Mouse (Mus musculus) forebrain, embryonic 12.5 days (tissue): Measurements from ENCODE around the gene Syn3. TPM values are rescaled to one million over a fixed set of nuclear protein-coding genes. Genes with fewer than 3 reads are reported as not detected.

Experiments
- ATAC-seq: fragments of 200-750 bp; cut with Nextera tagmentation; 2 replicates; pipeline ENCODE4 v1.8.0; 2017; ENCODE audit warnings: moderate TSS enrichment; ENCODE audit not compliant: low FRiP score
- H3K27ac ChIP-seq: fragments of 300-500 bp; sonication (generic); 2 replicates; pipeline ENCODE4 v1.5.1; 2016; ENCODE audit warnings: mild to moderate bottlenecking
- H3K27me3 ChIP-seq: fragments of 300-500 bp; sonication (generic); 2 replicates; pipeline ENCODE4 v1.6.1; 2016; ENCODE audit warnings: mild to moderate bottlenecking
- H3K36me3 ChIP-seq: fragments of 300-500 bp; sonication (generic); replicated peaks from 2 replicates; pipeline ENCODE4 v1.6.1; 2016; ENCODE audit warnings: mild to moderate bottlenecking
- H3K4me1 ChIP-seq: fragments of 300-500 bp; sonication (generic); 2 replicates; pipeline ENCODE4 v1.6.1; 2016
- H3K4me2 ChIP-seq: fragments of 300-500 bp; sonication (generic); 2 replicates; pipeline ENCODE4 v1.6.1; 2016; ENCODE audit warnings: mild to moderate bottlenecking, moderate library complexity
- H3K4me3 ChIP-seq: fragments of 300-500 bp; sonication (generic); replicated peaks from 2 replicates; pipeline ENCODE4 v1.5.1; 2016; ENCODE audit warnings: mild to moderate bottlenecking
- H3K9ac ChIP-seq: fragments of 300-500 bp; sonication (generic); 2 replicates; pipeline ENCODE4 v1.6.1; 2016; ENCODE audit warnings: mild to moderate bottlenecking
- H3K9me3 ChIP-seq: fragments of 300-500 bp; sonication (generic); 2 replicates; pipeline ENCODE4 v1.6.1; 2016
- WGBS: fragments of 180-500 bp; shearing (Covaris S2); methylation state at CpG from one replicate; pipeline ENCODE4 v1.1.7; 2016; 5-methylcytosine and 5-hydroxymethylcytosine counted together
- polyA plus RNA-seq: library from polyadenylated mRNA; unstranded; fragments of >200 nt; fragmentation: Nextera tagmentation; extraction: Ambion mirVana; gene quantifications from 2 replicates; pipeline ENCODE4 v1.2.1, GENCODE M21; 2016

The Syn3 gene
- polyA plus RNA-seq, 1 experiment from 2014 or later: 9.2 TPM

DNA sequence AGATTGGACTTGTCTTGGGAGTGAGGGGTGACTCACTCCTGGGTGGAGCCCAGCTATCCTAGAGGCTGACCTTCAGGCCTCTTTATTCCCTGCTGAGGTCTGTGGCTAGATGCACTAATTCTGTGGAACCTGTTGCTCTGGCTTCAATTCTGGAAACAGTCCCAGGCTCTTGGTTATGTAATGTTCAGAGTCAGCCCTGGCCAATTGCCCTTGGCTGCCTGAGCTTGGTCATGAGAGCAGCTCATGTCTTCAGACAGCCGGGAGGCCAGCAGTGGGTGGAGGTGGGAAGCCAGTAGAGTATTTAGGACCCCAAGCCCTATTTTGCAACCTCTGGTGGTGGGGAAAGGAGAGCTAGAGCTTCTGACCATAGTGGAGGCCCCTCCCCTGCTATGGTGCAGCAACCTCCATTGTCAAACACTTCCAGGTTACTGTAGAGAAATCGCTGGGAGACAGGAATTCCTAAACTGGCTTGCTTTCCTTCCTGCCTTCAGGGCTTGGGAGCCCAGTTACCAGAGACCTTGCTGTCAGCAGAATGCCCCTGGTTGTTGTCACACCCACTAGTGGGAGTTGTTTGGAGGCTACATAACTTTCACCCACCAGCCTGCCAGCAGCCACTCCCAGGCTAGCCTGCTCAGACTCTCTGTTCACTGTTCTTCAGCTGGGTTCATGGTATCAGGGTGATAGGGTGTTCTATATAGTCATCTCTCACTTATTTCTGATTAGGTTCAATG, 158.9 kb downstream of the Syn3 start:
- Histone ChIP-seq H3K9ac (no peak overlapping the region), H3K9me3 (no peaks in the 10 kb centered on the region), H3K27ac (no peak overlapping the region), H3K27me3 (no peaks in the 10 kb centered on the region), H3K4me2 (no peak overlapping the region), H3K4me1 (peaks cover 23% of the 10 kb centered on the region), H3K36me3 (0 out of 2 replicates have a peak, but pooled peaks cover 4% of the 10 kb centered on the region), H3K4me3 (no peak overlapping the region)
- no peak for ATAC-seq
- WGBS: 81% methylated on average over 2 of the region's 2 CpGs

- WGBS: 89% methylated on average over 4 of the region's 4 CpGs
- Histone ChIP-seq H3K36me3 (0 out of 2 replicates have a peak, but pooled peaks cover 4% of the 10 kb centered on the region), H3K9me3 (no peaks in the 10 kb centered on the region), H3K4me2 (no peak overlapping the region), H3K27ac (no peak overlapping the region), H3K27me3 (no peaks in the 10 kb centered on the region), H3K9ac (no peak overlapping the region), H3K4me1 (peaks cover 23% of the 10 kb centered on the region), H3K4me3 (no peak overlapping the region)
- no peak for ATAC-seq
Measured at GRCm38 (mm10) chr10:86339121-86339520, 159.6 kb downstream of the Syn3 start.

DNA sequence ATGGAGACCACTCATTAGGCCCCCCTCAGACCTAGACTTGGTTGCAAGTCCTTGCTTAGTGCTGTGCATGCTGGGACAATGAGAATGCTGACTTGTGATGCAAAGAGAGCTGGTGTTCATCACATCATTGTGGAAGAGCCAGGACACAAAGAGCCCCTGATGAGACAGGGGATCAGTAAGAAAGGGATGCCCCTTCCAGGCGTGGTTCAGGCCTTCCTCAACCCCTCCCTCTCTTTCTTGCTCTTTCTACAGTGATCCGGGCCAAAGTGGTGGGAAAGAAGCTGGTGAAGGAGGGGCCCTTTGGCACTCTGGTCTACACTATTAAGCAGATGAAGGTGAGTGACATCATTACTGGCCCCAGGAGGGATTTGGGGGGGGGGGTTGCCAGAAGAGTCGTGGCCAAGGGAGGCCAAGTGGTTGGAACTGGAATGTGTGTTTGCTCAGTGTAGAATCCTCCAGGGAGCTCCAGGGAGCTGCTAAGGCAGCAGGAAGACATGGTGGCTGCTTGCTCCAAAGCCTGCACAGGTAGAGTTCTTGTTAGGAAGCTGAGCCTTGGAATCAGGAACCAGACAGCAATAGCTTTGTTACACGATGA, 160.5 kb downstream of the Syn3 start:
- Histone ChIP-seq H3K4me2 (no peak overlapping the region), H3K4me3 (no peak overlapping the region), H3K27me3 (no peaks in the 10 kb centered on the region), H3K4me1 (peaks cover 23% of the 10 kb centered on the region), H3K9ac (no peak overlapping the region), H3K27ac (no peak overlapping the region), H3K36me3 (no peaks in the 10 kb centered on the region), H3K9me3 (no peaks in the 10 kb centered on the region)
- no peak for ATAC-seq
- WGBS: 38% methylated on average over 4 of the region's 4 CpGs

GRCm38 (mm10) chr10:86337239-86337638, 161.5 kb downstream of the Syn3 start:
- Histone ChIP-seq H3K4me3 (no peak overlapping the region), H3K4me2 (no peak overlapping the region), H3K4me1 (peaks cover 15% of the 10 kb centered on the region), H3K36me3 (no peaks in the 10 kb centered on the region), H3K9ac (no peak overlapping the region), H3K27ac (no peak overlapping the region), H3K27me3 (no peaks in the 10 kb centered on the region), H3K9me3 (no peaks in the 10 kb centered on the region)
- no peak for ATAC-seq
- 39% methylated on average over 3 of the region's 3 CpGs for WGBS

DNA sequence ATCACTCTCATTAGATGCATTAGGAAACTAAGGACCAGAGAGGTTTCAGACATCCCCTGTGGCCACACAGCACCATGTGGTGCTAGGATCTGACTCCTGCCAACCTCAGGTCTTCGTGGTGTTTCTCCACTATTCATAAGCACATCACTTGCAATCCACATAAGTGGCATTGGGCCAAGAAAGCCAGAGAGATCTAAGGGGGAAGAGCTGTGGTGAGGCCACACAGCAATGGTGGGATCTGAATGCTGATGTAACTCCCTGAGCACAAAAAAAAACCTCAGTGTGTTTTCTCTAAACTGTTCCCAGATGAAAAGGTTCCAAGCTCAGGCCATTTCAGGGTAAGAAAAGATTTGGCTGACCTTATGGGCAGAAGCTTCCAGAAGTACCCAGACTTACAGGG, 162.2 kb downstream of the Syn3 start:
- no peak for ATAC-seq
- Histone ChIP-seq H3K36me3 (no peaks in the 10 kb centered on the region), H3K9me3 (no peaks in the 10 kb centered on the region), H3K4me2 (no peak overlapping the region), H3K9ac (no peak overlapping the region), H3K4me3 (no peak overlapping the region), H3K27me3 (no peaks in the 10 kb centered on the region), H3K4me1 (peaks cover 8% of the 10 kb centered on the region), H3K27ac (no peak overlapping the region)
- 73% methylated on average over 1 of the region's 1 CpGs for WGBS

- H3K4me3 ChIP-seq: no peak overlapping the region
Measured at GRCm38 (mm10) chr10:86334581-86334980, 164.1 kb downstream of the Syn3 start.

GRCm38 (mm10) chr10:86332942-86333341, 165.8 kb downstream of the Syn3 start:
- no peak overlapping the region for H3K9ac ChIP-seq
- H3K27me3 ChIP-seq: no peaks in the 10 kb centered on the region
- WGBS: 85% methylated on average over 3 of the region's 3 CpGs
- H3K4me2 ChIP-seq: no peak overlapping the region
- no peaks in the 10 kb centered on the region for H3K36me3 ChIP-seq
- no peak overlapping the region for H3K4me3 ChIP-seq
- no peak overlapping the region for H3K27ac ChIP-seq
- ATAC-seq: no peak
- 0 out of 2 replicates have a peak, but pooled peaks cover 1% of the 10 kb centered on the region for H3K4me1 ChIP-seq
- no peaks in the 10 kb centered on the region for H3K9me3 ChIP-seq

More at GRCm38 (mm10) chr10:86334581-86334980, 164.1 kb downstream of the Syn3 start:
- no peak overlapping the region for H3K4me2 ChIP-seq
- H3K27ac ChIP-seq: no peak overlapping the region
- 0 out of 2 replicates have a peak, but pooled peaks cover 6% of the 10 kb centered on the region for H3K4me1 ChIP-seq
- no peaks in the 10 kb centered on the region for H3K27me3 ChIP-seq
- no peak overlapping the region for H3K9ac ChIP-seq
- WGBS: 58% methylated on average over 8 of the region's 8 CpGs
- no peaks in the 10 kb centered on the region for H3K36me3 ChIP-seq
- ATAC-seq: no peak
- no peaks in the 10 kb centered on the region for H3K9me3 ChIP-seq

- no peaks in the 10 kb centered on the region for H3K4me1 ChIP-seq
Measured at GRCm38 (mm10) chr10:86331681-86332281, 166.9 kb downstream of the Syn3 start.

DNA sequence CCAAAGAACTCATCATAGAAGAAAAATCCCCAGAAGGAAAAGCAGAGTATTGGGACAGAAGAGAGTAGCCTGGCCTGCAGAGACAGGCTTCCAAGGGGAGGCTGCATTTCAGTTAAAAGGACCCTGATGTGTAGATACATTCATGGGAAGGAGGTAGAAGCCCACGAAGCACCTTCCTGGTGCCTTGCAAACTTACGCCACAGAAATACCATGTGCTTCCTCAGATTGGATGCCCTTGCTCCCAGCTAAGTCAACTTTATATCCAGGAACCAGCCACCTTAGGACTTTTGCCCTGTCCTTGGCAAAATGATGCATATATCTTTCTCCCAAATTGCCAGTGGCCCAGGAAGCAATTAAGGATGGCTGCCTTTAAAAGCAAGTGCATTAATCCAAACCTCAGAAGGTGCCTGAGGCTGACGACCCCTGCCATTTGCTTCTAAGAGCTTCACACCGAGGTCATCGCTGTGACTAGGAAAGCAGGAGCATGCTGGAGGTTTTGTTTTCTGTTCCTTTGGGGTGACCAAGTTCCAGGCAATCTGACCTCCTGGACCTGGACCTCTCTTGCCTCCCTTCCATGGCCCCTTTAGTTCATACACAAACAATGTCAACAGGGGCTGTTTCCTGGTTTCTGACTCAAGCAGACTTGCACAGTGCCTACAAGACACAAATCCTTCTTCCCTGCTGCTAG, 167.6 kb downstream of the Syn3 start:
- H3K4me3 ChIP-seq: no peak overlapping the region
- H3K36me3 ChIP-seq: no peaks in the 10 kb centered on the region
- H3K4me1 ChIP-seq: no peaks in the 10 kb centered on the region
- ATAC-seq: no peak
- no peak overlapping the region for H3K27ac ChIP-seq
- H3K9ac ChIP-seq: no peak overlapping the region
- WGBS: 72% methylated on average over 5 of the region's 5 CpGs
- no peak overlapping the region for H3K4me2 ChIP-seq
- H3K9me3 ChIP-seq: no peaks in the 10 kb centered on the region
- H3K27me3 ChIP-seq: no peaks in the 10 kb centered on the region

More at GRCm38 (mm10) chr10:86331681-86332281, 166.9 kb downstream of the Syn3 start:
- Histone ChIP-seq H3K9me3 (no peaks in the 10 kb centered on the region), H3K9ac (no peak overlapping the region), H3K4me3 (no peak overlapping the region), H3K36me3 (no peaks in the 10 kb centered on the region), H3K27me3 (no peaks in the 10 kb centered on the region), H3K4me2 (no peak overlapping the region), H3K27ac (no peak overlapping the region)
- ATAC-seq: no peak
- WGBS: 72% methylated on average over 7 of the region's 7 CpGs

GRCm38 (mm10) chr10:86329241-86329882, 169.3 kb downstream of the Syn3 start:
- no peak overlapping the region for H3K27ac ChIP-seq
- no peak overlapping the region for H3K4me2 ChIP-seq
- H3K27me3 ChIP-seq: no peaks in the 10 kb centered on the region
- H3K36me3 ChIP-seq: no peaks in the 10 kb centered on the region
- H3K4me1 ChIP-seq: no peaks in the 10 kb centered on the region
- H3K9ac ChIP-seq: no peak overlapping the region
- H3K4me3 ChIP-seq: no peak overlapping the region
- WGBS: 93% methylated on average over 8 of the region's 8 CpGs
- H3K9me3 ChIP-seq: no peaks in the 10 kb centered on the region
- no peak for ATAC-seq

- no peaks in the 10 kb centered on the region for H3K36me3 ChIP-seq
- no peaks in the 10 kb centered on the region for H3K9me3 ChIP-seq
- H3K4me3 ChIP-seq: no peak overlapping the region
- WGBS: 76% methylated on average over 2 of the region's 2 CpGs
- no peak for ATAC-seq
- H3K27me3 ChIP-seq: no peaks in the 10 kb centered on the region
- no peak overlapping the region for H3K9ac ChIP-seq
- H3K4me2 ChIP-seq: no peak overlapping the region
- no peaks in the 10 kb centered on the region for H3K4me1 ChIP-seq
- no peak overlapping the region for H3K27ac ChIP-seq
Measured at GRCm38 (mm10) chr10:86328691-86329090, 170.0 kb downstream of the Syn3 start.

DNA sequence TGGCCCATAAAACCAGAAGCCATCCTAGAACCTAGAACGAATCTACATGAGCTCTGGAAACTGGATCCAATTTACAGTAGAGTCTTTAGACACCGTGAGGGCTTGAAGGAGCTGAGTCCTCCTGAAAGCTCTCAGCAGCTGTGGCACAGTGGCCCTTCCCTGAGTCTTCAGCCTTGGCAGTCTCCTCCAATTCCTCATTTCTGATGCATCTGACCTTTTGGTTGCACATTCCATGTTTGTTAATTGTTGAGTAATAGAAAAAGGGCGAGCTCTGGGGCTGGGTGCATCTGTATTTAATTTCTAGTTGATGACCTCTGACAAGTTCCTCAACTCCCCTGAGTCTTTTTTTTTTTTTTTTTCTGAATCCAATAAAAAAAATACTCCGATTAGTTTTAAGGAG, 170.6 kb downstream of the Syn3 start:
- H3K9me3 ChIP-seq: no peaks in the 10 kb centered on the region
- no peaks in the 10 kb centered on the region for H3K27me3 ChIP-seq
- no peak overlapping the region for H3K27ac ChIP-seq
- H3K4me1 ChIP-seq: no peaks in the 10 kb centered on the region
- no peak overlapping the region for H3K4me2 ChIP-seq
- WGBS: 87% methylated on average over 4 of the region's 4 CpGs
- H3K9ac ChIP-seq: no peak overlapping the region
- H3K4me3 ChIP-seq: no peak overlapping the region
- no peaks in the 10 kb centered on the region for H3K36me3 ChIP-seq
- no peak for ATAC-seq
